Mouse (Mus musculus): ENCODE data around the gene Pdlim1.

- peak; percentile 81 for TF ChIP-seq CTCF (IDR thresholded peaks at IDR 0.05; ENCODE audit: borderline replicate concordance, insufficient read depth, low read length)
- TF ChIP-seq POLR2A (IDR thresholded peaks at IDR 0.05; ENCODE audit: low read depth, low read length): no peak
Observed at GRCm38 (mm10) chr19:40225102-40225760, 46.4 kb downstream of the Pdlim1 start.
